Mouse (Mus musculus): ENCODE measurements around the gene Lyve1.

DNA sequence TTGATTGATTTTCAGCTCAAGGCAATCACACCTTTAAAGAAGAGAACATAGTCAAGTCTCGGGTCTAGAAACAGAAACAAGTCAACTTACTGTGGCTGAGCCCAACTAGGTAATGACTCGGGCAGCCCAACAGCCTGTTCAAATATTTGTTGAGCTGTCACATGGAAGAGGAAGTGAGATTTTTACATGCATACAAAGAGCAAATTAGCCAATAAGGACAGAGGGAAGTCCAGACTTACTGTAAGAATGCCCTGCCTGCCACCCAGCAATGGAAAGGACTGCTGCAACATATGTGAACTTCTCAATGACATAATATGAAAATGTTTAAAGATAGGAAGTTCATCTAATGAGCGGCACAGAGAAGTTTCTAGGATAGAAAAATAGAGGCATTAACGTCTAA is 22.7 kb downstream of the Lyve1 start:
- TF ChIP-seq CTCF (IDR thresholded peaks at IDR 0.05; ENCODE audit: insufficient read depth, low read depth, low read length) (no peak), POLR2A (IDR thresholded peaks at IDR 0.05; ENCODE audit: insufficient read depth, low read depth, low read length) (no peak)
